Mouse (Mus musculus) neural tube, embryonic 11.5 days (tissue): ENCODE data around the gene Adss. TPM values are rescaled to one million over a fixed set of nuclear protein-coding genes. Genes with fewer than 3 reads are reported as not detected.

Experiments
- ATAC-seq: fragments of 200-750 bp; cut with Nextera tagmentation; 2 replicates; pipeline ENCODE4 v1.8.0; 2017; ENCODE audit warnings: moderate number of reproducible peaks, mild to moderate bottlenecking, moderate TSS enrichment, moderate library complexity; ENCODE audit not compliant: insufficient read depth, low FRiP score, low TSS enrichment
- DNase-seq: peaks from one replicate; pipeline ENCODE4 v3.0.0-alpha.2; 2015; ENCODE audit warnings: low spot score
- H3K27ac ChIP-seq: fragments of 300-500 bp; sonication (generic); 2 replicates; pipeline ENCODE4 v1.5.1; 2014; ENCODE audit warnings: low read depth, mild to moderate bottlenecking, low read length
- H3K27me3 ChIP-seq: fragments of 300-500 bp; sonication (generic); 2 replicates; pipeline ENCODE4 v1.6.1; 2014; ENCODE audit warnings: mild to moderate bottlenecking, low read length, mixed read lengths; ENCODE audit not compliant: control insufficient read depth, insufficient read depth
- H3K36me3 ChIP-seq: fragments of 300-500 bp; sonication (generic); 2 replicates; pipeline ENCODE4 v1.6.1; 2014; ENCODE audit warnings: mild to moderate bottlenecking, low read length, moderate library complexity, mixed read lengths; ENCODE audit not compliant: control insufficient read depth, insufficient read depth
- H3K4me1 ChIP-seq: fragments of 300-500 bp; sonication (generic); 2 replicates; pipeline ENCODE4 v1.6.1; 2014; ENCODE audit warnings: low read length, mixed read lengths; ENCODE audit not compliant: control insufficient read depth, insufficient read depth
- H3K4me2 ChIP-seq: fragments of 300-500 bp; sonication (generic); 2 replicates; pipeline ENCODE4 v1.6.1; 2014; ENCODE audit warnings: low read depth, mild to moderate bottlenecking, moderate library complexity
- H3K4me3 ChIP-seq: fragments of 300-500 bp; sonication (generic); 2 replicates; pipeline ENCODE4 v1.5.1; 2014; ENCODE audit warnings: low read depth, low read length
- H3K9ac ChIP-seq: fragments of 300-500 bp; sonication (generic); 2 replicates; pipeline ENCODE4 v1.6.1; 2014; ENCODE audit warnings: mild to moderate bottlenecking, low read length
- H3K9me3 ChIP-seq: fragments of 300-500 bp; sonication (generic); 2 replicates; pipeline ENCODE4 v1.6.1; 2016; ENCODE audit warnings: low read length; ENCODE audit not compliant: control insufficient read depth
- WGBS: fragments of 180-500 bp; shearing (Covaris S2); extraction: QIAGEN DNeasy Blood & Tissue Kit; methylation state at CpG from one replicate; pipeline ENCODE4 v1.1.7; 2014; 5-methylcytosine and 5-hydroxymethylcytosine counted together
- polyA plus RNA-seq: library from polyadenylated mRNA; unstranded; fragments of >200 nt; fragmentation: Nextera tagmentation; extraction: Ambion mirVana; gene quantifications from 2 replicates; pipeline ENCODE4 v1.2.1, GENCODE M21; 2014

Gene Adss
- polyA plus RNA-seq, 1 experiment from 2014 or later, result 58.7 TPM

DNA sequence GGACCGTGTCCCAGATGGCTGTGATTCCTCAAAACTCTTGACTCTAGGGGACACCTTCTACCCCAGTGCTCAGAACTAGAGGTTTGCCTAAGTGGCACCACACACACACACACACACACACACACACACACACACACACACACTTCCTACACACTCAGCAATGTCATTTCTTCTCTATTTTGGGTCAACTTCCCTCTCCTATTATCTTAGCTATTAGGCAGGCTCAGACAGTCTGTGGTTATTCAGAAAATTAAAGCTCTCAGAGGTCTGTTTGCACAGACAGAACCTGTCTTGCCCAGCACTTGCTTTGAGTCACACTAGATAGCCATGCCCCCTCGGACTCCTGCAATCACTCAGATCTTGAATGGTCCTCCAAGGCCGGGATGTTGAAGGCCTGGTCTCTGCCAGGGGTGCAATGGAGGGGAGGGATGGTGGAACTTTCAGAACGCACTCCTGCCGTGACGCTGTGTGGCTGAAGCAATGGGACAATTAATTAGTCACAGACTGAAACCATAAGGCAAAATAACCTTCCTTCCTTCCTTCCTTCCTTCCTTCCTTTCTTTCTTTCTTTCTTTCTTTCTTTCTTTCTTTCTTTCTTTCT, 58.7 kb downstream of the Adss start:
- no peak overlapping the region for H3K4me2 ChIP-seq
- no peak overlapping the region for H3K9ac ChIP-seq
- no peaks in the 10 kb centered on the region for H3K27me3 ChIP-seq
- no peak overlapping the region for H3K27ac ChIP-seq
- H3K9me3 ChIP-seq, result no peaks in the 10 kb centered on the region
- no peaks in the 10 kb centered on the region for H3K4me1 ChIP-seq
- H3K36me3 ChIP-seq, result no peaks in the 10 kb centered on the region
- ATAC-seq, result no peak
- no peak overlapping the region for H3K4me3 ChIP-seq
- 62% methylated on average over 6 of the region's 6 CpGs for WGBS
- no peak for DNase-seq

DNA sequence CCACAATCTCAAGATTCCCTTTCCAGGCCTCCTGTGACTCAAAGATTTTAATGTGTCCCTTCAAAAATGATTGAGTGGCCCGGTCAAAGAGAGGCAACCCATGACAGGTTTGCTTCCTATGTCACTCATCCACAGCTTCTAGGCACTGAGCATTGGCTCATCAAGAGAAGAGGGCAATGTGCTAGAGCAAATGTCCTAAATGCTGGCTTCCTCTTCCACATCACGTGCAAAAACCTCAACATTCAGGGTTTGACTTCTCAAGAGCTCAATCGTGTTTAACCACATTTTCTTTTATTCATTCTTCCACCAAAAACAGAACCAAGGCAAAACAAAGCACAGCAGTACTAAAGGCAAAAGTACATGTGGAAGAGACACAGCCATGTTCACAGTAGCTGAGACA, 64.3 kb downstream of the Adss start:
- Histone ChIP-seq H3K27ac (no peak overlapping the region), H3K9me3 (peaks cover 3% of the 10 kb centered on the region; the same call in 1 of the 2 replicates), H3K4me3 (no peak overlapping the region), H3K4me2 (no peak overlapping the region), H3K27me3 (no peaks in the 10 kb centered on the region), H3K9ac (no peak overlapping the region), H3K36me3 (no peaks in the 10 kb centered on the region), H3K4me1 (no peaks in the 10 kb centered on the region)
- WGBS, result 91% methylated on average over 3 of the region's 3 CpGs
- DNase-seq (no peak), ATAC-seq (no peak)

DNA sequence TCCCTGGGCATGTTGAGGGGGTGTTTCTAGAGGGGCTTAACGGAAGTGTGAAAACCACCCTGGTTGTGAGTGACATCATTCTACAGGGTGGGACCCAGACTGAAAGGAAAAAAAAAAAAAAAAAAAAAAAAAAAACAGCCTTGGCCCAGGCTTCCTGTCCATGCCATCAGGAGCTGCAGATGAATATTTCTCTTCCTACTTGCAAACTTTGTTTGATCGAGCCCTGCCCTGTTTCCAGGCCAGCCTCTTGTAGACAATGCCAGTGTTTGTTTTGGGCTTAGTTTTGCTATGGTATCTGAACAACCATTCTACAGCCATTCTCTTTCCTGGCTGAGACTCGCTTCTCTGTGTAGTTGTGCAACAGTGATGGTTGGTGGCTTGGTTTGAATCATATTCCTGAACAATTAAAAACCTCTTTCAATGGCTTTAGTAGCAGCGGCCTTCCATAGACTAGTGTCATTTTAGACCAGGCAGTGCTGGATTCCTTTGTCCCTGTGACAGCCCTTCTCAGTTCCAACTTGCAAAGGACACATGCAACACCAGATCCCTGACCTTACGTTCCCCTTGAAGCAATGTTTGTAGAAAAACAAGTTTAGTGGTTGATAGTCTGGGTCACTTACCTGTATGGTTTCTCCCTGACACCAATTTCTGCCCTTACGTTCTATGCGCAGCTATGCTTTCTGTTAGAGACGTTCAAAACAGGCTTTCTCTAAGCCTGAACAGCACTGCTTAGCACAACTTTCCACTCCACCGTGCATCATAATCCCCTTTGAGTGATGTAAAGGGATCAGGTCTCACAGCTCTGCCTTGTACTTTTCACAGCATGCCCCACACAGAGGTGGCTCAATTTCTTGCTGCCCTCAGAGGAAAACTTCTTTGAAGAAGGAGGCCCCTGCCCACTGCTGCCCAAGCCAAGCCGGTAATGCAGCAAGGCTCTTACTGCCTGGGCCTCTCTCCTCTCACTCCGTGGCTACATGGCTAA, 67.0 kb downstream of the Adss start, which contains the start of gene 1700016C15Rik:
Gene 1700016C15Rik, plus strand, starts transcription at position 772 of the 982 bp plus-strand sequence.
- H3K4me2 ChIP-seq, result no peak within 1 kb of the TSS
- H3K4me3 ChIP-seq, result no peak within 1 kb of the TSS
- H3K27ac ChIP-seq, result no peak within 1 kb of the TSS
- no peaks in the 10 kb centered on the region for H3K27me3 ChIP-seq
- H3K9ac ChIP-seq, result no peak within 1 kb of the TSS
- no peaks in the 10 kb centered on the region for H3K4me1 ChIP-seq
- H3K36me3 ChIP-seq, result no peaks in the 10 kb centered on the region
- DNase-seq (no peak), ATAC-seq (no peak)
- WGBS, result 84% methylated on average over 11 of the region's 11 CpGs
- H3K9me3 ChIP-seq, result peaks cover 3% of the 10 kb centered on the region; the same call in 1 of the 2 replicates

DNA sequence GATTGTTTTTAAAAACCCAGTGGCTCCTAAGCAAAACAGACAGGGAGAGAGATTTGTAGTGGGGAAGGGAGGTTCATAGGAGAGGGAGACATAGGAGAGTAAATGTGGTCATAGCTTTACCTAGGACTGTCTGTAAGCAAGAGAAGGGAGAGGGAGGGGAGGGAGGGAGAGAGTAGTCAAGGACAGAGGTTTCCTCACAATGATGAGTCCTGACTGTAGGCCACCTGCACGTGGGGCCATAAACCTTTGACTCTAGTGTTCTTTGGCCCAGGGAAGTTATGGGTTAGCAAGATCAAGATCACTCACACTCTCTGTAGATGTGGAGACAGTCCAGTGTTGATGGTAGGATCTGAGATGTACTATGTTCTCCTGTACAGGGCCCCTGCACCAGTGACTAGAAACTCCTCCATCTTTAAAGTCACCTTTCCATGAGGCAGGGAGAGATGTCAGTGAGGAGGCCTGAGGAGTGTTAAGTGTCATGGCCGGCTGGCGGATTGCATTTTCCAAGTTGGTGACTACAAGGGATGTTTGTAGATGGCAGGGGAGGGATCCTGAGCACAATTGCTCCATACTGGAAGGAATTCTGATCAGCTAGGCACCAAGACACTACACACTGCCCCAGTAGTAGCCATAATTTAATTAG, 68.3 kb downstream of the Adss start:
- no peaks in the 10 kb centered on the region for H3K4me1 ChIP-seq
- H3K4me3 ChIP-seq, result no peak overlapping the region
- WGBS, result 93% methylated on average over 3 of the region's 3 CpGs
- no peaks in the 10 kb centered on the region for H3K36me3 ChIP-seq
- H3K9ac ChIP-seq, result no peak overlapping the region
- no peak for ATAC-seq
- no peak for DNase-seq
- H3K27ac ChIP-seq, result no peak overlapping the region
- H3K9me3 ChIP-seq, result peaks cover 3% of the 10 kb centered on the region; the same call in 1 of the 2 replicates
- H3K27me3 ChIP-seq, result no peaks in the 10 kb centered on the region
- H3K4me2 ChIP-seq, result no peak overlapping the region

DNA sequence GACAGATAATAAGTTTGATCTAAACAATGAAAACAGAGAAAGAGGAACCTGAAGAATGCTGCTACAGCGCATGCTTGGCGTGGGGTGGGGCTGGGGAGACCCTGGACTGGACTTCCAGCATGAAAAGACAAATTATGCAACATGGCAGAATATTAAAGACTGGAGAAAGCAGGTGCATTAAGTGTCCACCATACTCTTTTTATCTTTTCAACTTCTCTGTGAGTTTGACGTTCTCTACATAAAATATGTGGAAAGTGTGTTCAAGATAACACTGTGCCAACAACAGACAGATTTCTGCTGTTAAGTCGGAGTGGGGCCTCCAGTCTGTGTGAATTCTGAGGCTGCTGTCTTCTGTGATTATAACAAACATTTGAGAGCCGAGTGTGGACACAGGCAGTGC, 69.4 kb downstream of the Adss start:
- H3K9ac ChIP-seq, result no peak overlapping the region
- H3K9me3 ChIP-seq, result peaks cover 3% of the 10 kb centered on the region; the same call in 1 of the 2 replicates
- no peak for ATAC-seq
- no peak overlapping the region for H3K4me3 ChIP-seq
- no peaks in the 10 kb centered on the region for H3K4me1 ChIP-seq
- WGBS, result 69% methylated on average over 5 of the region's 5 CpGs
- no peak overlapping the region for H3K4me2 ChIP-seq
- no peak overlapping the region for H3K27ac ChIP-seq
- no peaks in the 10 kb centered on the region for H3K27me3 ChIP-seq
- no peak for DNase-seq
- no peaks in the 10 kb centered on the region for H3K36me3 ChIP-seq

DNA sequence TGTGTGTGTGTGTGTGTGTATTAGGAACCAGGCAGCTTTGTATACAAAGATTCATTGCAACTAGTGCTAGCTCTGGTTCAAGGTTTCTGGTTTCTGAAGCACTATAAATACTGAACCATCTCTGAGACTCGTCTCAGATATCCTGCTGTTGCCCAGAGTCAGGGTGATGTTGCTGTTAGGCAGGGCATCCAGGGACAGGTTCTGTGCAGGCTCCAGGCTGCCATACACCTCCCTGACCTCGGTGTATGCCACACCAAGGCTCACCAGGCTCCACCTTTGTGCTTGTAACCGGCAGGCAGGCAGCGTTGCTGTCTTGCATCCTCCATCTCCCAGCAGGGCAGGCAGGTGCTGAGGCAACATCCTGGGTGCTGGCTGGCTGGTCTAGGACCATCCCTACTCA, 72.5 kb downstream of the Adss start:
- no peak overlapping the region for H3K4me3 ChIP-seq
- H3K27ac ChIP-seq, result no peak overlapping the region
- DNase-seq (no peak), ATAC-seq (no peak)
- H3K27me3 ChIP-seq, result no peaks in the 10 kb centered on the region
- no peak overlapping the region for H3K9ac ChIP-seq
- WGBS, result 71% methylated on average over 4 of the region's 4 CpGs
- no peaks in the 10 kb centered on the region for H3K36me3 ChIP-seq
- H3K9me3 ChIP-seq, result no peaks in the 10 kb centered on the region
- H3K4me2 ChIP-seq, result no peak overlapping the region
- H3K4me1 ChIP-seq, result 0 out of 2 replicates have a peak, but pooled peaks cover 2% of the 10 kb centered on the region

DNA sequence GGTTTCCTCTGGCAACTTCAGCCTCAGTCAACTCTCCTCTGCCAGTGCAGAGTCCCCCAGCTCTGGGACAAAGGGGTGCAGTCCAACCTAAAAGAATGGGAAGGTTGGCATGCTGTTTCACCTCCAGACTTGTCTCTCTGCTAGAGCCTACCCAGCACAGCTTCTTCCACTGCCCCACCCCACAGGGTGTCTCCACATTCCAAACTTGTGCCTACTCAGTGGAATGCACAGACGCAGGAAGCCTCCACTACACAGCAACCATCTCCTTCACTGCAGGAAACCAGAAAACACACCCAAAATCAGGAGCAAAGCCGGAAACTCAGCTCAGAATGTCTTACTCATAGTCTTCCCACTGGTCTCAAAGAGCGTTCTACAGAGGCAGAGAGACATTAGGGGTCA, 77.3 kb downstream of the Adss start:
- WGBS, result 65% methylated on average over 3 of the region's 3 CpGs
- Histone ChIP-seq H3K4me3 (no peak overlapping the region), H3K36me3 (no peaks in the 10 kb centered on the region), H3K9ac (no peak overlapping the region), H3K4me1 (0 out of 2 replicates have a peak, but pooled peaks cover 2% of the 10 kb centered on the region), H3K4me2 (no peak overlapping the region), H3K9me3 (no peaks in the 10 kb centered on the region), H3K27ac (no peak overlapping the region), H3K27me3 (no peaks in the 10 kb centered on the region)
- no peak for ATAC-seq
- no peak for DNase-seq

DNA sequence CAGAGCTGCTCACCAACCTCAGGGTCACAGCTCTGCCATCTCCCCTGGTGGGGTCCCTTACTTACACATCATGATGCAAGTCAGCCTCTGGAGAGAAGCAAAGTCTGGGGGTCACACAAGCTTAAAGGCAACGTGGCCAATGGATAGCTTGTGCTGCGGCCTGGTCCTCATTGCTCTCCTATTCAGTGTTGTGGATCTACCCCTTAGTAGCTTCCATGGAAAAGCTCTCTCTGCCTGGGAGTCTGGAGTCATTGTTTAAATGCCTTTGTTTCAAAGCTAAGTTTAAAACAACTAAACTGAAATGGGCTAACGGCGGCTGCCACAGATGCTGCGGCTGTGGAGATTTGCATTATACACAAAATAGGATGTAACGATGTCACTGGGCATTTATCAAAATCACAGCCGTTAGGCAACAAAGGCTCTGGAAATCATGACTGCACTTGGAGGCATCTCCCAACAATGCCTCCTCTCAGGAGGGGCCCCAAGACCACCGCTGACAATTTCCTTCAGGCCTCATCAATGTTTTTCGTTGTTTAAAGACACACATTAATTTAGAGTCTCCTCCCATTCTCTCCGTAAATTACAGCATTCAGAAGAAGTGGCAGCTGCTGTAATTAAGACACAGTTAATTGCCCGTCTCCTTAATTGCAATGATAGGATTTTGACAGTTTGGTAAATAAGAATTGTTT, 77.8 kb downstream of the Adss start:
- Histone ChIP-seq H3K9me3 (no peaks in the 10 kb centered on the region), H3K4me3 (no peak overlapping the region), H3K27me3 (no peaks in the 10 kb centered on the region), H3K9ac (no peak overlapping the region), H3K4me2 (no peak overlapping the region), H3K36me3 (no peaks in the 10 kb centered on the region), H3K27ac (no peak overlapping the region), H3K4me1 (0 out of 2 replicates have a peak, but pooled peaks cover 2% of the 10 kb centered on the region)
- DNase-seq (no peak), ATAC-seq (no peak; the same call in 1 of the 2 replicates)
- WGBS, result 40% methylated on average over 11 of the region's 11 CpGs
